Mouse (Mus musculus): ENCODE results near the gene Col10a1.

DNA sequence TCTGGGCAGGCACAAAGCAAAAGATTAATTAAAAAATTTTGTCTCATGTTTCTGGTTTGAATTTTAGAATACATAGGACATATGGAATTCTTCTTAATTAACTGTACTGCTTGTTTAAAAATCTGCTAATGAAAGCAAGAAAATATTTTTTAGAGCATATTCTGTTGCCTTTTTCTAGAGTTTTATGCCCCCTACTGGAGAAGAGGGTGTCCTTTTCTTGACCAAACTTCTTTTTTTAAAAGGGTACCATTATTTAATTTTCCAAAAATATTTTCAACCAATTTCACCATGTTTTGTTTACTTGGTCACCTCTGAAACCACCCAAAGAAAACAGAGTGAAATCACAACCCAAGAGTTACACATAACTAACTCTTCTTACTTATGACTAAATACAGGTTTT, 9.5 kb downstream of the Col10a1 start:
- TF ChIP-seq CTCF (IDR thresholded peaks at IDR 0.05; ENCODE audit: low read depth) (no peak), EP300 (IDR thresholded peaks at IDR 0.05; ENCODE audit: low read depth) (no peak)

Data from liver, embryonic 14.5 days (tissue).